Mouse (Mus musculus): ENCODE results near the gene Calcoco2. TPM values are rescaled to one million over a fixed set of nuclear protein-coding genes. Genes with fewer than 3 reads are reported as not detected.

Calcoco2 gene
- polyA plus RNA-seq, 1 experiment from 2014 or later, result not detected

DNA sequence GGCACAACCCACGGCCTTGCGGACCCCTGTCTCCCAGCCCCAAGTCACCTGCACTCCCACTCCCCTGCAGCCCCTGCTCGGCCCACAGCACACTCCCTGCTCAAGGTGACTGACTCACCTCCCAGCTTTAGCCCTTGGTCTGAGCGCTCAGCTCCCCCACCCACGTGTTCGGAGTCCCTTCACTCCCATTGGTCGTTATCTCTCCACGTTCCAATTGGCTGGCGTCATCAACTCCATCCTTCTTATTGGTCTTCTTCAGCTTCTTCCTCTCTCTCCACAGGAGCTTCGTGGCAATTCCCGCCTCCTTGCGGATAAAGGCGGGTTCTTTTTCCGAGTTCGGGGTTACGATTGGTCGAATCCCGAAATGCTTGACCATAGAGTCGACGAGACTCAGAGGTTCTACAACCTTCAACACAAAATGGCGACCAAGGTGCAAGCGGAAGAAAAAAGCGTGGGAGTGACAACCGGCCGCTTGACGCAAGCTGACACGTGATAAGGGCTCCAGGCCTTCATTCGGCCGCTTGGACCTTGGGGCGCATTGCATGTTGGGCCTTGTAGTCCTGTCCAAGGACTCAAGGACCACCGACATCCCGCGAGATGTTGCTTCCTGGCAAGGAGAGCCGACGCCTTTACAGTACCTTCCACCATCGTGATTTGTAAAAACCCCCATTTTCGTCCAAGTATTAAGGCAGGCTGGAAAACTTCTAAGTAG lies 36.1 kb downstream of the Calcoco2 start, which contains the start of gene Atp5g1:
Atp5g1 (minus strand) TSS at position 162 of the 712 bp plus-strand sequence.
- peak; percentile 97 for DNase-seq (ENCODE audit: low spot score)
- WGBS, result under 1% methylated on average over 37 of the region's 37 CpGs
- Histone ChIP-seq H3K27me3 (ENCODE audit: control insufficient read depth, insufficient read depth, low read length) (no peaks in the 10 kb centered on the region), H3K4me2 (replicated peaks; ENCODE audit: low read depth) (peak within 1 kb of the TSS; percentile 63), H3K9ac (ENCODE audit: low read length) (peak within 1 kb of the TSS; percentile 65), H3K36me3 (ENCODE audit: control insufficient read depth, insufficient read depth, low read length) (0 out of 2 replicates have a peak, but pooled peaks cover 2% of the 10 kb centered on the region), H3K27ac (replicated peaks) (peak within 1 kb of the TSS; percentile 81), H3K4me3 (ENCODE audit: low read depth, low read length) (peak within 1 kb of the TSS; percentile 59), H3K9me3 (ENCODE audit: control insufficient read depth, low read length) (no peaks in the 10 kb centered on the region), H3K4me1 (replicated peaks; ENCODE audit: control insufficient read depth, insufficient read depth) (no peaks in the 10 kb centered on the region)
- peak; percentile 97 for ATAC-seq (ENCODE audit: low FRiP score, low TSS enrichment)
- TF ChIP-seq EP300 (optimal IDR thresholded peaks at IDR 0.05), result no peak
- TF ChIP-seq CTCF (IDR thresholded peaks at IDR 0.05; ENCODE audit: low read depth), result peak; percentile 20; the same call in 1 of the 2 replicates

DNA sequence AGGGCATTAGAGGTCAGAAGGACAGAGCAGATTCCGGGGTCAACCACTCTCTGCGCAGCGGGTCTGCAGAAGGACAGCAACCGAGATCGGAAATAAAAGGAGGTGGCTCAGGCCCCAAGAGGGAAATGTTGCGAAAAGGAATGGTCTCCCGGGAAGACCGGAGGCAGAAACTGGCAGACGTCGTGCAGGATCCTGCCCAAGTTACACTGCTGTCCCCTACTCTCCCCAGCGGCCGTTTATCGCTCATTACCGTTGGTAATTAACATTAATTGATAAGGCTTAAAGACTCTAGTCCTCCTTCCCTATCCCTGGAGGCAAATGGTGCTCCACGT lies 36.6 kb downstream of the Calcoco2 start:
- no peak for TF ChIP-seq CTCF (IDR thresholded peaks at IDR 0.05; ENCODE audit: low read depth)
- no peak for TF ChIP-seq EP300 (optimal IDR thresholded peaks at IDR 0.05)
- H3K4me2 ChIP-seq (replicated peaks; ENCODE audit: low read depth), result peak overlapping the region; percentile 63
- H3K4me3 ChIP-seq (ENCODE audit: low read depth, low read length), result peak overlapping the region; percentile 59
- H3K27ac ChIP-seq (replicated peaks), result peak overlapping the region; percentile 80
- no peaks in the 10 kb centered on the region for H3K9me3 ChIP-seq (ENCODE audit: control insufficient read depth, low read length)
- no peaks in the 10 kb centered on the region for H3K4me1 ChIP-seq (replicated peaks; ENCODE audit: control insufficient read depth, insufficient read depth)
- ATAC-seq (ENCODE audit: low FRiP score, low TSS enrichment) (no peak), DNase-seq (ENCODE audit: low spot score) (no peak)
- H3K27me3 ChIP-seq (ENCODE audit: control insufficient read depth, insufficient read depth, low read length), result no peaks in the 10 kb centered on the region
- H3K9ac ChIP-seq (ENCODE audit: low read length), result peak overlapping the region; percentile 65
- WGBS, result under 1% methylated on average over 15 of the region's 15 CpGs
- H3K36me3 ChIP-seq (ENCODE audit: control insufficient read depth, insufficient read depth, low read length), result 0 out of 2 replicates have a peak, but pooled peaks cover 2% of the 10 kb centered on the region

DNA sequence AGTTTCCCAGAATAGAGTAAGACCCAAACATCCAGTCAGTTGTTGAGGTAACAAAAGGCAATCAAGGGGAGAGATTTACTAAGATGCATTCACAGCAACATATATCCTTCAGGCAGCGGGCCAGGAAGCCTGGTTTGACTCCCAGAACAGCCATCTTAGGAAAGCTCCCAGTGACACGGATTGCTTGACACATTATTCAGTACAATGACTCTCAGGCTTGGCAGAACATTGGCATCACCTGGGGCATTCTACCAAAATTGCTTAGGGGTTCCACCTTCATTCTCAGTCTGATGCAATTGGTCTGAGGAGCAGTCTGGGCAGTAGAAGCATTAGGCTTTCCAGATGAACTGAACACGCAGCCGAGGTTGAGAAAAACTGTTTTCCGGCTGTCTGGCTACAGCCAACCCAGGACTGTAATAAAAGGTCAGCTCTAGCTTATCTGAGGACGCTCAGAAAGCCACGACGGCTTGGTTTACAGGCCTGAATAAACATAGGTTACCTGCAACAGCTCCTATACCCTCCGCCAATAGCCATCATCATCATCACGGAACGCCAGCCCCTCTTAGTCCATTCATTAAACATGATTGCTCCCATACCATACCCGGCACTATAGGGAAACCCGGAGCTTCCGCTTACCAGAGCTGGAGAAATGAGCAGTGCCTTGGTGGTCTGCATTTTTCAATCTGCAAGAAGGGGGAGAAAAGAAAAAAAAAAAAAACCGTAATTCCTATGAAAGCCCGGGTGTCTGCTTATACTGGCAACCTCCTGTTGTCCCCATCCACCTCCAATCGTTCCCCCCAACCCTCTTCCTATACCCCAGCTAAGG lies 37.2 kb downstream of the Calcoco2 start:
- Histone ChIP-seq H3K27me3 (ENCODE audit: control insufficient read depth, insufficient read depth, low read length) (no peaks in the 10 kb centered on the region), H3K9ac (ENCODE audit: low read length) (peak overlapping the region; percentile 65), H3K4me2 (replicated peaks; ENCODE audit: low read depth) (peak overlapping the region; percentile 63), H3K36me3 (ENCODE audit: control insufficient read depth, insufficient read depth, low read length) (0 out of 2 replicates have a peak, but pooled peaks cover 2% of the 10 kb centered on the region), H3K4me3 (ENCODE audit: low read depth, low read length) (peak overlapping the region; percentile 59), H3K9me3 (ENCODE audit: control insufficient read depth, low read length) (no peaks in the 10 kb centered on the region), H3K4me1 (replicated peaks; ENCODE audit: control insufficient read depth, insufficient read depth) (no peaks in the 10 kb centered on the region), H3K27ac (replicated peaks) (peak overlapping the region; percentile 80)
- WGBS, result 9% methylated on average over 17 of the region's 17 CpGs
- no peak for DNase-seq (ENCODE audit: low spot score)
- no peak for ATAC-seq (ENCODE audit: low FRiP score, low TSS enrichment)
- TF ChIP-seq CTCF (IDR thresholded peaks at IDR 0.05; ENCODE audit: low read depth) (no peak), EP300 (optimal IDR thresholded peaks at IDR 0.05) (no peak)

GRCm38 (mm10) chr11:96073295-96073993 lies 38.3 kb downstream of the Calcoco2 start:
- Histone ChIP-seq H3K4me3 (ENCODE audit: low read depth, low read length) (no peak overlapping the region), H3K36me3 (ENCODE audit: control insufficient read depth, insufficient read depth, low read length) (0 out of 2 replicates have a peak, but pooled peaks cover 2% of the 10 kb centered on the region), H3K4me1 (replicated peaks; ENCODE audit: control insufficient read depth, insufficient read depth) (no peaks in the 10 kb centered on the region), H3K4me2 (replicated peaks; ENCODE audit: low read depth) (peak overlapping the region; percentile 63; the same call in 1 of the 2 replicates), H3K9me3 (ENCODE audit: control insufficient read depth, low read length) (no peaks in the 10 kb centered on the region), H3K9ac (ENCODE audit: low read length) (no peak overlapping the region), H3K27me3 (ENCODE audit: control insufficient read depth, insufficient read depth, low read length) (no peaks in the 10 kb centered on the region), H3K27ac (replicated peaks) (no peak overlapping the region; the same call in 1 of the 2 replicates)
- 69% methylated on average over 7 of the region's 9 CpGs for WGBS
- TF ChIP-seq CTCF (IDR thresholded peaks at IDR 0.05; ENCODE audit: low read depth) (no peak), EP300 (optimal IDR thresholded peaks at IDR 0.05) (no peak)
- no peak for ATAC-seq (ENCODE audit: low FRiP score, low TSS enrichment)
- DNase-seq (ENCODE audit: low spot score), result no peak

- Histone ChIP-seq H3K4me2 (replicated peaks; ENCODE audit: low read depth) (no peak overlapping the region), H3K27me3 (ENCODE audit: control insufficient read depth, insufficient read depth, low read length) (no peaks in the 10 kb centered on the region), H3K4me1 (replicated peaks; ENCODE audit: control insufficient read depth, insufficient read depth) (no peaks in the 10 kb centered on the region), H3K4me3 (ENCODE audit: low read depth, low read length) (no peak overlapping the region), H3K36me3 (ENCODE audit: control insufficient read depth, insufficient read depth, low read length) (0 out of 2 replicates have a peak, but pooled peaks cover 2% of the 10 kb centered on the region), H3K9ac (ENCODE audit: low read length) (no peak overlapping the region), H3K9me3 (ENCODE audit: control insufficient read depth, low read length) (no peaks in the 10 kb centered on the region), H3K27ac (replicated peaks) (no peak overlapping the region)
- 84% methylated on average over 1 of the region's 1 CpGs for WGBS
- TF ChIP-seq CTCF (IDR thresholded peaks at IDR 0.05; ENCODE audit: low read depth) (no peak), EP300 (optimal IDR thresholded peaks at IDR 0.05) (no peak)
- ATAC-seq (ENCODE audit: low FRiP score, low TSS enrichment), result no peak
- no peak for DNase-seq (ENCODE audit: low spot score)
Observed at GRCm38 (mm10) chr11:96071013-96071412, 40.8 kb downstream of the Calcoco2 start.
